Mouse (Mus musculus) forebrain, embryonic 15.5 days (tissue): Measurements from ENCODE around the gene Sh3glb2. TPM values are rescaled to one million over a fixed set of nuclear protein-coding genes. Genes with fewer than 3 reads are reported as not detected.

Experiments used
- ATAC-seq: fragments of 200-750 bp; cut with Nextera tagmentation; replicated peaks from 2 replicates; pipeline ENCODE4 v1.8.0; 2017; ENCODE audit warnings: mild to moderate bottlenecking, moderate TSS enrichment, moderate library complexity
- H3K27ac ChIP-seq: fragments of 300-500 bp; sonication (generic); replicated peaks from 2 replicates; pipeline ENCODE4 v1.5.1; 2015; ENCODE audit warnings: mild to moderate bottlenecking, inconsistent platforms
- H3K27me3 ChIP-seq: fragments of 300-500 bp; sonication (generic); 2 replicates; pipeline ENCODE4 v1.6.1; 2015; ENCODE audit warnings: inconsistent platforms
- H3K36me3 ChIP-seq: fragments of 300-500 bp; sonication (generic); 2 replicates; pipeline ENCODE4 v1.6.1; 2015; ENCODE audit warnings: mild to moderate bottlenecking, inconsistent platforms
- H3K4me1 ChIP-seq: fragments of 300-500 bp; sonication (generic); 2 replicates; pipeline ENCODE4 v1.6.1; 2015; ENCODE audit warnings: inconsistent platforms
- H3K4me2 ChIP-seq: fragments of 300-500 bp; sonication (generic); replicated peaks from 2 replicates; pipeline ENCODE4 v1.6.1; 2015; ENCODE audit warnings: mild to moderate bottlenecking, inconsistent platforms
- H3K4me3 ChIP-seq: fragments of 300-500 bp; sonication (generic); 2 replicates; pipeline ENCODE4 v1.5.1; 2015; ENCODE audit warnings: mild to moderate bottlenecking, inconsistent platforms
- H3K9ac ChIP-seq: fragments of 300-500 bp; sonication (generic); replicated peaks from 2 replicates; pipeline ENCODE4 v1.6.1; 2015; ENCODE audit warnings: mild to moderate bottlenecking, inconsistent platforms
- H3K9me3 ChIP-seq: fragments of 300-500 bp; sonication (generic); 2 replicates; pipeline ENCODE4 v1.6.1; 2016; ENCODE audit warnings: inconsistent platforms
- WGBS: fragments of 180-500 bp; shearing (Covaris S2); methylation state at CpG from one replicate; pipeline ENCODE4 v1.1.7; 2015; ENCODE audit warnings: mixed read lengths; 5-methylcytosine and 5-hydroxymethylcytosine counted together
- polyA plus RNA-seq: library from polyadenylated mRNA; unstranded; fragments of >200 nt; fragmentation: Nextera tagmentation; extraction: Ambion mirVana; gene quantifications from 2 replicates; pipeline ENCODE4 v1.2.1, GENCODE M21; 2015

Gene Sh3glb2
- 160 and 165 TPM in 2 replicates for polyA plus RNA-seq

GRCm38 (mm10) chr2:30358533-30359531 lies at the start of gene Sh3glb2:
TSS of gene Sh3glb2 (minus strand) at chr2:30359337.
- ATAC-seq = peak; percentile 82
- peaks cover 22% of the 10 kb centered on the region for H3K4me1 ChIP-seq
- no peaks in the 10 kb centered on the region; the same call in 1 of the 2 replicates for H3K36me3 ChIP-seq
- H3K9ac ChIP-seq = peak within 1 kb of the TSS; percentile 89
- H3K4me2 ChIP-seq = peak within 1 kb of the TSS; percentile 91
- no peaks in the 10 kb centered on the region for H3K9me3 ChIP-seq
- no peaks in the 10 kb centered on the region for H3K27me3 ChIP-seq
- H3K4me3 ChIP-seq = peak within 1 kb of the TSS; percentile 81
- H3K27ac ChIP-seq = peak within 1 kb of the TSS; percentile 79
- WGBS = 3% methylated on average over 47 of the region's 73 CpGs

DNA sequence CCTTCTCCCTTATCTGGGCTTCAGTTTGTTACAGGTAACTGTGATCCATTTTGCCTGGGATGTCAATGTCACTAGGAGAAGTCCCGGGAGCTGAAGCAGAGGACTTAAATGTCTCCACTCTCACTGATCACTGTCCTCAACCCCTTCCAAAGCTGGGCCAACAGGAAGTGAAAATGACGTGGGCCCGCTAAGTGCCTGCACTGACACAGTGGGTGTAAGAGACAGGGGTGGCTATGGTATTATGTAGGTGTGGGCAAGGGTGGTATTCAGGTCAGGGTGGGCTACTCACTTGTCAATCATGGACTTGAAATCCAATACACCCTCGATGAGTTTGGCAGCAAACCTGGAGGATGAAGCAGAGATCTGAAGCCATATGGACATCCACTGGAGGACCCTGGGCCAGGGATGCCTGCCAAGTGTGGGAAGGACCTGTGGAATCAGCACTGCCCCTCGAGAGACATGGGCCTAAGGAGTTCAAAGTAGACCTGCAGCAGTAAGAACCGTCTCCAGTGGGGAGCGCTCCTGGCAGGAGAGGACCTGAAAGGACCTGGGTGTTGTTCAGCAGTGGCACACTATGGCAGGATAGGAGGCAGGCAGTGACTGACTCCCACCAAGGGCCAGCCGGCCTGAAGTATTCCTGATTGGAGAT lies 49.4 kb upstream of the Sh3glb2 start:
- 81% methylated on average over 8 of the region's 8 CpGs for WGBS
- Histone ChIP-seq H3K27ac (no peak overlapping the region), H3K4me1 (peaks cover 2% of the 10 kb centered on the region; the same call in 1 of the 2 replicates), H3K9ac (no peak overlapping the region), H3K9me3 (no peaks in the 10 kb centered on the region), H3K4me3 (no peak overlapping the region), H3K4me2 (no peak overlapping the region), H3K36me3 (peaks cover 59% of the 10 kb centered on the region), H3K27me3 (no peaks in the 10 kb centered on the region)
- ATAC-seq = no peak

GRCm38 (mm10) chr2:30407778-30408177 lies 48.6 kb upstream of the Sh3glb2 start:
- H3K4me3 ChIP-seq = no peak overlapping the region
- no peak overlapping the region for H3K27ac ChIP-seq
- no peak overlapping the region for H3K4me2 ChIP-seq
- ATAC-seq = no peak
- H3K9me3 ChIP-seq = no peaks in the 10 kb centered on the region
- peaks cover 63% of the 10 kb centered on the region for H3K36me3 ChIP-seq
- H3K9ac ChIP-seq = no peak overlapping the region
- no peaks in the 10 kb centered on the region for H3K4me1 ChIP-seq
- WGBS = 92% methylated on average over 10 of the region's 10 CpGs
- H3K27me3 ChIP-seq = no peaks in the 10 kb centered on the region

GRCm38 (mm10) chr2:30407221-30407620 lies 48.1 kb upstream of the Sh3glb2 start:
- Histone ChIP-seq H3K9me3 (no peaks in the 10 kb centered on the region), H3K4me3 (no peak overlapping the region), H3K27ac (no peak overlapping the region), H3K36me3 (peaks cover 65% of the 10 kb centered on the region), H3K27me3 (no peaks in the 10 kb centered on the region), H3K4me1 (no peaks in the 10 kb centered on the region), H3K9ac (no peak overlapping the region), H3K4me2 (no peak overlapping the region)
- no peak for ATAC-seq
- 92% methylated on average over 2 of the region's 2 CpGs for WGBS

GRCm38 (mm10) chr2:30403870-30404269 lies 44.7 kb upstream of the Sh3glb2 start:
- no peak overlapping the region for H3K4me3 ChIP-seq
- H3K4me2 ChIP-seq = no peak overlapping the region
- H3K9ac ChIP-seq = no peak overlapping the region
- no peak overlapping the region for H3K27ac ChIP-seq
- no peaks in the 10 kb centered on the region for H3K27me3 ChIP-seq
- peaks cover 14% of the 10 kb centered on the region for H3K4me1 ChIP-seq
- WGBS = 93% methylated on average over 1 of the region's 1 CpGs
- H3K9me3 ChIP-seq = no peaks in the 10 kb centered on the region
- ATAC-seq = no peak
- H3K36me3 ChIP-seq = peaks cover 58% of the 10 kb centered on the region

- H3K4me1 ChIP-seq = peaks cover 14% of the 10 kb centered on the region
- peaks cover 49% of the 10 kb centered on the region for H3K36me3 ChIP-seq
- no peaks in the 10 kb centered on the region for H3K9me3 ChIP-seq
- ATAC-seq = no peak
- H3K9ac ChIP-seq = no peak overlapping the region
- no peak overlapping the region for H3K4me3 ChIP-seq
- 81% methylated on average over 2 of the region's 2 CpGs for WGBS
- no peaks in the 10 kb centered on the region for H3K27me3 ChIP-seq
- no peak overlapping the region for H3K4me2 ChIP-seq
- no peak overlapping the region for H3K27ac ChIP-seq
Measured at GRCm38 (mm10) chr2:30402843-30403242, 43.7 kb upstream of the Sh3glb2 start.

GRCm38 (mm10) chr2:30402351-30402826 lies 43.3 kb upstream of the Sh3glb2 start:
- ATAC-seq = no peak
- H3K4me3 ChIP-seq = no peak overlapping the region
- H3K36me3 ChIP-seq = peaks cover 48% of the 10 kb centered on the region

DNA sequence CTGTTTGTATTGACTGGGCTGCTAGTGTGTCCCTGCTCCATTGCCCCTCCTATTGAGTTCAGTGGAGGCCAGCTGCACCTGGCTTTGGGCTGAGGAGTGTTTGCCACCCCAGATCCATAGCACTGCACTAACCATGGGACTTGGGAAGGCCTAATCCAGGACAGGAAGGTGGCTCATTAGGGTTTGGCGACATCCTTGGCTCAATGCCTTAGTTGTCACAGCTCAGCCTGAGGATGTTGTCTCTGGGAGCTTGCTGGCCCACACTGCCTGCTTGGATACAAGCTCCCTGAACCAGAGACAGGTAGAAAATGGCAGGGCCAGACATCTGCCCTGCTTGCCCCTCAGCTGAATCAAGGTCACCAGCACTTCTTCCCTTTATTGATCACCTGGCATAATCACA lies 42.4 kb upstream of the Sh3glb2 start:
- no peak for ATAC-seq

More at GRCm38 (mm10) chr2:30402351-30402826, 43.3 kb upstream of the Sh3glb2 start:
- H3K4me2 ChIP-seq = no peak overlapping the region
- 90% methylated on average over 9 of the region's 9 CpGs for WGBS
- H3K4me1 ChIP-seq = peaks cover 14% of the 10 kb centered on the region
- no peaks in the 10 kb centered on the region for H3K9me3 ChIP-seq
- H3K27me3 ChIP-seq = no peaks in the 10 kb centered on the region
- H3K9ac ChIP-seq = no peak overlapping the region
- H3K27ac ChIP-seq = no peak overlapping the region

DNA sequence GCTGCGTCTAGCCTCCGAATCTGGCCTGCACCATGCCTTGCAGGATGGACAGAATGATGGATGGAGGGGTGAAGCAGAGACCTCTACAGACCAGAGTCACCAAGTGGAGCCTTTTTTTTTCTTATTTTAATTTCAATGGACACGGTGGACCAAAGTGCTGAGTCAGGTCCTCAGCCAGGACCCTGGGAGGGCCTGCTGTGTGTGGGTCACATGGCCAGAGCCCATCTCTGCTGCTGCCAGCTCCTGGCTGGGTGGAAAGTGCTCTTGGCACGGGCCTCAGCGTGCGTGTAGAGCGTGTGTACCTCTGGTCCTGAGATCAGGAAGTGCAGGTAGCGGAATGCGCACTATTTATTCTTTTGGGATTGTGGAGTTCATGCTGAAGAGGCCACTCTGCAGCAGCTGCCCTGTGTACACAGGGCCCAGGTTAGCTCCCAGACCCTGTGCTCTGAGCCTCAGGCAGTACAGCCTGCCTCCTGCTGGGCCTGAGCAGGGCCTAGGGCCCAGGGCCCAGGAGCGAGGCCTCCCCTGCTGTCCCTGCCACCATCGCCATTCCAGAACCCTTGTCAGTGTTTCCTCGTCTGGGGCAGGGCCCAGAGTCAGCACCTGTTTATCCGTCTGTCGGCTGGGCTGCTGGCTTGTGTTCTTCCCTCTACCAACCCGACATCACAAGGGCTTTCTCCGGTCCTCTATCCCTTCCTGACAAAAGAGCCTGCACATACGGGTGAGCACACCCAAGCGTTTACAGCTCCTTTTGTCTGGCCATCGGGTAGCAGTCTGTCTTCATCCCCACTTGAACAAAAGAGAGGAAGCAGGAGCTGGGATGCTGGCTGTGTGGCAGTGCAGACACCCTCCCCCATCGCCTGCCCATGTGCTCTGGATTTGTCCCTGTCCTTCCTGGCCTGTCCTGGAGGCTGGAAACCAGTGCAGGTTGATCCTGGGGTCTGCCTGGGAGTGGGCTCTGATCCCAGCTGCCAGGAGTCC lies 40.3 kb upstream of the Sh3glb2 start:
- H3K27me3 ChIP-seq = no peaks in the 10 kb centered on the region
- ATAC-seq = peak; percentile 61
- peaks cover 35% of the 10 kb centered on the region for H3K36me3 ChIP-seq
- H3K9me3 ChIP-seq = no peaks in the 10 kb centered on the region
- H3K4me3 ChIP-seq = no peak overlapping the region
- H3K9ac ChIP-seq = peak overlapping the region; percentile 35
- no peak overlapping the region for H3K4me2 ChIP-seq
- H3K4me1 ChIP-seq = peaks cover 14% of the 10 kb centered on the region
- H3K27ac ChIP-seq = peak overlapping the region; percentile 88
- WGBS = 16% methylated on average over 20 of the region's 20 CpGs

More for the DNA sequence above, 42.4 kb upstream of the Sh3glb2 start:
- H3K9me3 ChIP-seq = no peaks in the 10 kb centered on the region
- no peak overlapping the region for H3K9ac ChIP-seq
- WGBS = 63% methylated on average over 1 of the region's 1 CpGs
- no peaks in the 10 kb centered on the region for H3K27me3 ChIP-seq
- no peak overlapping the region for H3K4me3 ChIP-seq
- peaks cover 14% of the 10 kb centered on the region for H3K4me1 ChIP-seq
- no peak overlapping the region for H3K27ac ChIP-seq
- H3K4me2 ChIP-seq = no peak overlapping the region
- peaks cover 47% of the 10 kb centered on the region for H3K36me3 ChIP-seq

GRCm38 (mm10) chr2:30397986-30398512 lies 38.9 kb upstream of the Sh3glb2 start:
- no peak for ATAC-seq
- no peaks in the 10 kb centered on the region for H3K9me3 ChIP-seq
- H3K4me1 ChIP-seq = peaks cover 27% of the 10 kb centered on the region
- no peak overlapping the region for H3K9ac ChIP-seq
- no peak overlapping the region for H3K4me3 ChIP-seq
- no peak overlapping the region for H3K27ac ChIP-seq
- H3K4me2 ChIP-seq = no peak overlapping the region
- WGBS = 56% methylated on average over 10 of the region's 10 CpGs
- H3K36me3 ChIP-seq = peaks cover 28% of the 10 kb centered on the region
- H3K27me3 ChIP-seq = no peaks in the 10 kb centered on the region

- Histone ChIP-seq H3K36me3 (peaks cover 20% of the 10 kb centered on the region), H3K9me3 (no peaks in the 10 kb centered on the region), H3K27ac (no peak overlapping the region), H3K4me2 (no peak overlapping the region), H3K27me3 (no peaks in the 10 kb centered on the region), H3K4me1 (peaks cover 37% of the 10 kb centered on the region), H3K9ac (no peak overlapping the region), H3K4me3 (no peak overlapping the region)
- ATAC-seq = no peak
- WGBS = 90% methylated on average over 7 of the region's 7 CpGs
Measured at GRCm38 (mm10) chr2:30396246-30396645, 37.1 kb upstream of the Sh3glb2 start.
